In the genomic region with DNA sequence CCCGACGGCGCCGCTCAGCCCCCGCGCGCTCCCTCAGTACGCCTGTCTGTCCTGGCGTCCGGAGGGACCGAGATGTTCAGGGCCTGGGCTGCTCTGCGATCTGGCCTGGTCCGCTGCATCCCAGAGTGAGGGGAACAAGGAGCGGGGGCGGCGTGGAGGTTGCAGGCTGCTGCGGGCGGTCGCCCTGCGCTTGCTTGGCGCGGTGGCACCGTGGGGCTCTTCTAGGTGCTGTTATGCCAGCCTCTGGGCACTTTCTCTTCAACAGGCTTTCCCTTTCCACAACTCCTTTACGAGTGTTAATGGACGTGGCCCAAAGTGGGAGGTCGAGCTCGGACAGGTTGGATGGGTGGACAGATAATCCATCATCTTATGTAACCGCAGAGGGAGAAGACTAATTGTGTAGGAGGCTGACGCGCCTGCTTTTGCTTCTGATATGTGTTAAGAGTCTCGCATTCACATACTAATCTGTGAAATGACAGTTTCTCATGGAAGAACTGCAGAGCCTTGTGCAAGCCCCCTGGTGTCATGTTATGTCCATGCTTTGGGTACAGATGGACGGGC, we compare ENCODE assay signal across 8 mouse cellular contexts. TPM values are rescaled to one million over a fixed set of nuclear protein-coding genes. Genes with fewer than 3 reads are reported as not detected.
DNase-seq lines count a peak whose midpoint lies in the region; ATAC-seq and TF ChIP-seq lines count a peak whose summit lies in the region.

No protein-coding gene starts in this region.

- no peak for TF ChIP-seq CTCF in left cerebral cortex, adult 2 months (IDR thresholded peaks at IDR 0.05)

- no peaks in the 10 kb centered on the region for H3K27me3 ChIP-seq in embryonic facial prominence, embryonic 14.5 days (replicated peaks; ENCODE audit: control insufficient read depth, insufficient read depth, low read length)
- H3K27me3 ChIP-seq in intestine, embryonic 14.5 days (replicated peaks; ENCODE audit: control insufficient read depth, insufficient read depth, low read length) = no peaks in the 10 kb centered on the region

- no peaks in the 10 kb centered on the region for H3K36me3 ChIP-seq in embryonic facial prominence, embryonic 14.5 days (ENCODE audit: control insufficient read depth, insufficient read depth, low read length)
- no peaks in the 10 kb centered on the region for H3K36me3 ChIP-seq in intestine, embryonic 14.5 days (ENCODE audit: control insufficient read depth, insufficient read depth, low read length)
- no peaks in the 10 kb centered on the region for H3K36me3 ChIP-seq in macrophage (ENCODE audit: inconsistent target)

- H3K79me2 ChIP-seq in macrophage (ENCODE audit: inconsistent target) = peaks cover 51% of the 10 kb centered on the region

- peak overlapping the region; percentile 92 for H3K27ac ChIP-seq in left cerebral cortex, adult 2 months
- no peak overlapping the region; the same call in 1 of the 2 replicates for H3K27ac ChIP-seq in embryonic facial prominence, embryonic 14.5 days (replicated peaks; ENCODE audit: low read depth, low read length)
- peak overlapping the region; percentile 40; the same call in 1 of the 2 replicates for H3K27ac ChIP-seq in intestine, embryonic 14.5 days (ENCODE audit: low read depth)
- H3K27ac ChIP-seq in macrophage = no peak overlapping the region

- WGBS in embryonic facial prominence, embryonic 14.5 days = 8% methylated on average over 19 of the region's 32 CpGs
- 2% methylated on average over 32 of the region's 32 CpGs for WGBS in intestine, embryonic 14.5 days
- WGBS in macrophage (ENCODE audit: missing documents) = 2% methylated on average over 30 of the region's 32 CpGs

- peak; percentile 14 for ATAC-seq in embryonic facial prominence, embryonic 14.5 days (ENCODE audit: low read depth)
- peak; percentile 30 for ATAC-seq in intestine, embryonic 14.5 days (replicated peaks; ENCODE audit: low FRiP score, low TSS enrichment, low read depth)

- intact Hi-C loops in left cerebral cortex, adult 2 months (cut with DNase I) = loop anchor here (2.0 kb wide), 1 partner anchor 47 kb away; no protein-coding TSS in a partner anchor

- H3K4me2 ChIP-seq in embryonic facial prominence, embryonic 14.5 days (ENCODE audit: low read depth, low read length) = peak overlapping the region; percentile 94
- H3K4me2 ChIP-seq in intestine, embryonic 14.5 days (ENCODE audit: low read length) = peak overlapping the region; percentile 70

- H3K9me3 ChIP-seq in embryonic facial prominence, embryonic 14.5 days (ENCODE audit: control insufficient read depth, low read length) = no peaks in the 10 kb centered on the region
- no peaks in the 10 kb centered on the region for H3K9me3 ChIP-seq in intestine, embryonic 14.5 days (ENCODE audit: control insufficient read depth, low read length)

- DNase-seq in left cerebral cortex, adult 2 months (ENCODE audit: extremely low spot score in 1 of 2, low spot score in 2 of 2) = peak in 1 of 2 experiments; percentile 54
- no peak for DNase-seq in left cerebral cortex, adult 8-10 months (ENCODE audit: low spot score in 2 of 2)
- DNase-seq in MN1 (ENCODE audit: low spot score) = peak; percentile 55
- DNase-seq in embryonic facial prominence, embryonic 14.5 days (ENCODE audit: low spot score) = no peak
- DNase-seq in intestine, embryonic 14.5 days (ENCODE audit: low spot score) = peak; percentile 73
- peak; percentile 44 to 49 for DNase-seq in thymus, postnatal 10 days (ENCODE audit: low spot score in 2 of 2)
- no peak for DNase-seq in ovary, postnatal 10 days (ENCODE audit: low spot score)

- H3K9ac ChIP-seq in embryonic facial prominence, embryonic 14.5 days (ENCODE audit: low read depth, low read length) = peak overlapping the region; percentile 82
- peak overlapping the region; percentile 69 for H3K9ac ChIP-seq in intestine, embryonic 14.5 days (ENCODE audit: low read length)

- peaks cover 41% of the 10 kb centered on the region for H3K4me1 ChIP-seq in embryonic facial prominence, embryonic 14.5 days (ENCODE audit: control insufficient read depth, insufficient read depth, low read length)
- peaks cover 53% of the 10 kb centered on the region for H3K4me1 ChIP-seq in intestine, embryonic 14.5 days (replicated peaks; ENCODE audit: control insufficient read depth, insufficient read depth, low read length)

- H3K4me3 ChIP-seq in left cerebral cortex, adult 2 months = peak overlapping the region; percentile 97
- H3K4me3 ChIP-seq in embryonic facial prominence, embryonic 14.5 days (ENCODE audit: low read depth, low read length) = peak overlapping the region; percentile 70
- peak overlapping the region; percentile 58 for H3K4me3 ChIP-seq in intestine, embryonic 14.5 days (ENCODE audit: low read depth, low read length)
- peak overlapping the region; percentile 41 for H3K4me3 ChIP-seq in macrophage (ENCODE audit: inconsistent target)

RNA-seq across cellular contexts. Expression of a gene that starts 0.9 kb away (rescaled TPM):
- total RNA-seq in left cerebral cortex, adult 2 months (2021) = 100 to 1,000 TPM; 249 to 287 TPM
- total RNA-seq in left cerebral cortex, adult 8-10 months (2022) = 100 to 1,000 TPM; 214 to 238 (median 219) TPM
- polyA plus RNA-seq in embryonic facial prominence, embryonic 14.5 days (2014; fragmentation: Nextera tagmentation; extraction: Ambion mirVana) = 22.1 and 26.5 TPM in 2 replicates
- polyA plus RNA-seq in intestine, embryonic 14.5 days (2014; fragmentation: Nextera tagmentation; extraction: Ambion mirVana) = 15.2 and 17.5 TPM in 2 replicates
- 100 to 1,000 TPM in 11 of 26 experiments, 10 to 100 TPM in 15; 20.7 to 218 (median 76.3) TPM for total RNA-seq in macrophage (2018; cell fraction: chromatin; rRNA removed)
- total RNA-seq in macrophage (2018; cell fraction: cytosol; rRNA removed) = 10 to 100 TPM in 25 of 26 experiments, 1 to 10 TPM in 1; 9.0 to 31.7 (median 19.1) TPM
- 10 to 100 TPM in 25 of 26 experiments, 1 to 10 TPM in 1; 9.3 to 73.5 (median 28.3) TPM for total RNA-seq in macrophage (2018; cell fraction: nucleus; rRNA removed)
- polyA plus RNA-seq in macrophage (2018) = 19.9 to 24.7 TPM (median 20.6 TPM) in 3 replicates

RNA-seq across cellular contexts. Expression of a gene that starts 30.3 kb away (rescaled TPM):
- total RNA-seq in left cerebral cortex, adult 2 months (2021) = 10 to 100 TPM; 37.2 to 43.6 TPM
- 10 to 100 TPM; 39.5 to 43.1 (median 41.9) TPM for total RNA-seq in left cerebral cortex, adult 8-10 months (2022)
- 77.9 and 89.3 TPM in 2 replicates for polyA plus RNA-seq in embryonic facial prominence, embryonic 14.5 days (2014; fragmentation: Nextera tagmentation; extraction: Ambion mirVana)
- 80.8 and 87.3 TPM in 2 replicates for polyA plus RNA-seq in intestine, embryonic 14.5 days (2014; fragmentation: Nextera tagmentation; extraction: Ambion mirVana)
- total RNA-seq in macrophage (2018; cell fraction: chromatin; rRNA removed) = 10 to 100 TPM in 23 of 26 experiments, 1 to 10 TPM in 3; 8.6 to 56.3 (median 27.9) TPM
- total RNA-seq in macrophage (2018; cell fraction: cytosol; rRNA removed) = 10 to 100 TPM; 21.2 to 43.4 (median 35.7) TPM
- 10 to 100 TPM in 25 of 26 experiments, 1 to 10 TPM in 1; 9.8 to 37.0 (median 20.1) TPM for total RNA-seq in macrophage (2018; cell fraction: nucleus; rRNA removed)
- polyA plus RNA-seq in macrophage (2018) = 37.7 to 52.9 TPM (median 41.3 TPM) in 3 replicates

Comparison
In these comparisons a context has a peak if more than half of its experiments do, and no peak if none do; other contexts are left out.
1. DNase-seq: peak in MN1 (single experiment), intestine, embryonic 14.5 days (single experiment) and thymus, postnatal 10 days (2 of 2); none in left cerebral cortex, adult 8-10 months (0 of 2), embryonic facial prominence, embryonic 14.5 days (single experiment) and ovary, postnatal 10 days (single experiment).
2. H3K27ac ChIP-seq: peak in left cerebral cortex, adult 2 months (single experiment) and intestine, embryonic 14.5 days (single experiment); none in embryonic facial prominence, embryonic 14.5 days (single experiment) and macrophage (single experiment).
3. H3K4me3 ChIP-seq: peak in every context shown above with its lines; median percentile 97 in left cerebral cortex, adult 2 months; 70 in embryonic facial prominence, embryonic 14.5 days; 58 in intestine, embryonic 14.5 days; 41 in macrophage.